Mouse (Mus musculus) thymus, adult 2 months (tissue): ENCODE measurements around the gene Stau1.

Source experiments
- CTCF ChIP-seq: fragments of 200-500 bp; IDR thresholded peaks from 2 replicates; pipeline ENCODE4 v1.5.1; 2012; ENCODE audit warnings: mild to moderate bottlenecking, control low read depth, low read length, moderate library complexity, borderline replicate concordance; ENCODE audit not compliant: control insufficient read depth, poor library complexity, insufficient read depth; ENCODE audit errors: extremely low read depth
- POLR2A ChIP-seq: fragments of 200-500 bp; IDR thresholded peaks from 2 replicates; pipeline ENCODE4 v1.6.1; 2012; ENCODE audit warnings: mild to moderate bottlenecking, low read length, control low read depth, moderate library complexity; ENCODE audit not compliant: control insufficient read depth, poor library complexity, insufficient read depth; ENCODE audit errors: extremely low read depth

GRCm38 (mm10) chr2:167038297-167038696 lies 42.2 kb upstream of the Stau1 start:
- TF ChIP-seq POLR2A (no peak), CTCF (no peak)
